Mouse (Mus musculus): ENCODE measurements around the gene Gm6525. TPM values are rescaled to one million over a fixed set of nuclear protein-coding genes. Genes with fewer than 3 reads are reported as not detected.

Gm6525 gene
- total RNA-seq, 2 experiments from 2014 or later = not detected

DNA sequence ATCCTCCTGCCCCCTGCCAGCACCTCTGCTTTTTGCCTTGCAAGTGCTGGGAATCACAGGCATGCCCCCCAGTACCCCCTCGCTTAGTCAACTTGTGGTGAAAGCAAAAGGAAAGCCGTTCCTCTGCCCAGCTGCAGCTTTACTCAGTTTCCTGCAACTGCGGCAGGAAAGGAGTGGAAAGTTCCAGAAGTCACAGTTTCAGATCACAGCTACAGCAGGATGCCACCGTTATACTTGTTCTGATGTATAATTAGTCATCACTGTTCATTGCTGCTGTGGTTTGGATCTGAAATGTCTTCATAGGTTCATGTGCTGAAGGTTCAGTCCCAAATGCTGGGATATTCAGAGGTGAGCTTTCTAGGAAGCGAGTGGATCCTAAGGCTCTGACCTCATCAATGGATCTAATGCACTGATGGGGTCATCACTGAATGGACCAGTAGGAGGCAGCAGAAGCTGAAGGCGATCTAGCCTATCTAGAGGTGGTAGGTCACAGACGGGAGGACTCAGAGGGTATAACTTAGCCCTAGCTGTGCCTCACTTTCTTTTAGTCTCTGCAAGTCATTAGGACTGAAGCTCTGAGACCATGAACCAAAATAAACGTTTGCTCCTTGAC lies 4.4 kb upstream of the Gm6525 start:
- DNase-seq (ENCODE audit: extremely low spot score in 1 of 2, low spot score in 1 of 2) = peak in 1 of 2 experiments; percentile 2

DNA sequence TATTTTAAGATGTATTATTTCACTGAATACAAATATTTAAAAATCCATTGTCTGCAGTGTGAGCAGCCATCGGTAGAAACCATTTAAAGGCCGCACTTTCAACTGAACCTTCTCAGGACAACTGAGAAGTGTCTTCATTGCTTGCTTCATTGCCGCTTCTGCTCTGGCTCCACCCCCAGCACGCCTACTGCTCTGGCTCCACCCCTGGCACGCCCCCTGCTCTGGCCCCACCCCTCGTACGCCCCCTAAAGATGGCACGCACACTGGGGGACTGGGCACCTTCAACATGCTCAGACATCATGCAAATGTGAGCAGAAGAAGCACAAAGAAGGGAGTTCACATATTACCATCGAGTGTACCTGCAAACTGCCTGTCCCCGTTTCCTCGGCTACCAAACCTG lies 1.5 kb upstream of the Gm6525 start:
- DNase-seq (ENCODE audit: extremely low spot score in 1 of 2, low spot score in 1 of 2) = no peak

DNA sequence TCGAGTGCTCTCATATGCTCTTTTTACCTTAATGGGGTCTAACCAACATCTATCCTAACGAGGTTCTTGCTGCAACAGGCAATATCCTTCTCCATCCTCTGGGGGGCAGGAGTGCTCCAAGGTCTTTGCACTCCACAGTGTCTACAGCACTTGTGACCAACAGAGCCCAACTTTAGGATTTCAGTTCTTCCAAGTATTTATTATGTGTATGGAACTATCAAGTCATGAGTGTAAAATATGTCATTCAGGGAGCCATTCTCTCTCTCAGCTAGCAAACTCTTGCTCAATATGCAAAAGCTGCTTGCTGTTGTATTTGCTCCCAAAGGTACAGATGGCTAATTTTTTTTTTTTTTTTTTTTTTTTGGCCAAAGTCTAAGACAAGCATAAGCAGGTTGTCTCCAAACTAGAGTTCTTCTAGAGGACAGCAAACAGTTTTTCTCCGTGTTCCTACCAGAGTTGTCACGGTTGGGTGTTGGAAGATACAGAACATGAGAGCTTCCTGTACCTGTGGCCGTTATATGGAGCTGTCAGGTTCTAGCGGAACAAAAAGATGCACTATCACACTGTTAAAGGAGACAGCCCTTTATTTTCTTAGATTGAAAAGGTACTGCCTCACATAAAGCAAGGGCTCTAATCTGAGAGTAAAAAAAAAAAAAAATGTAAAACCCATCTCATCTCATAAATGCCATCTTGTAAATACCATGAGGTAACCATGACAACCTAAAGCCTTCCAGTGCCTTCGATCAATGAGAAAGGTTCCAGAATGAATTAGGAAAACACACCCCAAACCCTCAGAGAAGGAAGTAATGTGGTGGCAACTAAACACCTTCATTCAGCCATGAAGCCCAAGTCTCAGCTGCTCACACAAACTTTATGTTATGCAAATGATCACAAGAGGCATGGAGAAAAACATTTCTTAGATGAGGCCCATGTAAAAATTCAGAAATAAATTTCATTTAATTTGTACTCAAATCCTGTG lies 1.7 kb downstream of the Gm6525 start:
- DNase-seq (ENCODE audit: extremely low spot score in 1 of 2, low spot score in 1 of 2) = peak in 1 of 2 experiments; percentile 71

DNA sequence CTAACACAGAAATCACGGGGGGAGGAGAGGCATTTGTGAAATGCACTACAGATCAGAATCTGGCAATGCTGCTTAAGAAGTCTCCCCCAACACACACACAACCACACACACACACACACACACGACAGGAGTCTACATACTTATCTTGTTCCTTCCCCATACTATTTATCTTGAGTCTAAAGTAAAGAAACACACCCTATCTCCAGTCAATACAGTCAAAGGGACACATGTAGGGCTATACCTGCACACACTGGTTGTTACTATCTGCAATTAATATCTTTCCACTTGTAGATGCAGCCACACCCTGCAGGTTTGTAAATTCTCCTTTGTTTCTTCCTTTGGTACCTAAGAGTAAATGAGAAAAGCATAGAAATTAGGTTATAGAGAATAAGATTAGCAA lies 3.9 kb downstream of the Gm6525 start:
- no peak for DNase-seq (ENCODE audit: extremely low spot score in 1 of 2, low spot score in 1 of 2)

DNA sequence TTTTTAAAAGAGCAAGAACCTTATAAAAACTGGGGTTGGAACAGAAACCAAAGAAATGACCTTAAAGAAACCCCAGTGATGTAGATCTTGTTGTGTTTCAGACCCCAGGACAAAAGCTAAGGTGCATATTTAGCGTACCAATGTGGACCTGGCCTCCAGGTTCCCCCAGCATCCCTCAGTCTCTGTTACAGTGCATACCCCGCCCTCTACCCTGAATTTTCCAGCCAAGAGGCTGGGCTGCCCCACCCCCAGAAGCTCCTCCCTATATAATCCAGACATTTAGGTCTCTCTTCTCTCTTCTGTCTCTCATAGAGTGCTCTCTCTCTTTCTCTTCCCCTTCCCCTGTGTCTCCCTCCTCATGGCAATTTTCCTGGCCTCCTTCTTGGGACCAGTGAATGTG lies 6.4 kb downstream of the Gm6525 start:
- DNase-seq (ENCODE audit: extremely low spot score in 1 of 2, low spot score in 1 of 2) = peak in 1 of 2 experiments; percentile 5

DNA sequence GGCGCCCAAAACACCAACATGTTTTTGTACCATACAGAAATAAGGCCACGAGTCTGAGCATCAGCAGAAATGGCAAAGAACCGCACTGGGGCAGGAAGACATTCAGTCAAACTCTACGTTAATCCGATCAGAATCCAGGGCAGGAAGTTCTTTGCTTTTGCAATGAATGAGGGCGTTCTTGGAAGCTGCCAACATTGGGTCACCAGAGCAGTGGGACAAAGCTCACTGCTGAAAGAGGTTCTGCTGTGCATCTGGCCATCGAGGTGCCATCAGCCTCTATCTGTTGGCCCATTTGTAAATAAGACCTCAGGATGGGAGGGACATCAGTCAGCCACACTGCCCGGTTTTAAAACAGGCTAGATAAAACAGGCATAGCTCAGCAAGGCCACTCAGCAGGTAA lies 7.2 kb downstream of the Gm6525 start:
- peak in 1 of 2 experiments; percentile 9 for DNase-seq (ENCODE audit: extremely low spot score in 1 of 2, low spot score in 1 of 2)

DNA sequence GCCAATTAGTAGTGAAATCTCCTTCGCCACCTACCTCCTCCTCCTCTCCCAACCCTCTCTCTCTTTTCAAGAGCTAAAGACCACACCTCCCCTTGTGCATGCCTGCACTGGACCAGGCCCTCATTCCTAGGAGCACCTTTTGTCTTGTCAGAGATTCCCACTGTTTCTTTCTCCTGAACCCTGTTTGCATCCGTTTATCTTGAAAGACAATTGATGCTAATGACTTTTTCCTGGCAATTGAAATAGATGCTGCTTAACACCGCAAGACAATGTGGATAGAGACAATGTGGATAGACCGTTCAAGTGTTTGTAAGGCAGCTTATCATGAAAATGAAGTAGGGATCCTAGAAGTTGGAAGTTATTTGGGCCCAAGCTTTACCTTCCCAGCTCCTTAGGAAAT lies 7.8 kb downstream of the Gm6525 start:
- no peak for DNase-seq (ENCODE audit: extremely low spot score in 1 of 2, low spot score in 1 of 2)

DNA sequence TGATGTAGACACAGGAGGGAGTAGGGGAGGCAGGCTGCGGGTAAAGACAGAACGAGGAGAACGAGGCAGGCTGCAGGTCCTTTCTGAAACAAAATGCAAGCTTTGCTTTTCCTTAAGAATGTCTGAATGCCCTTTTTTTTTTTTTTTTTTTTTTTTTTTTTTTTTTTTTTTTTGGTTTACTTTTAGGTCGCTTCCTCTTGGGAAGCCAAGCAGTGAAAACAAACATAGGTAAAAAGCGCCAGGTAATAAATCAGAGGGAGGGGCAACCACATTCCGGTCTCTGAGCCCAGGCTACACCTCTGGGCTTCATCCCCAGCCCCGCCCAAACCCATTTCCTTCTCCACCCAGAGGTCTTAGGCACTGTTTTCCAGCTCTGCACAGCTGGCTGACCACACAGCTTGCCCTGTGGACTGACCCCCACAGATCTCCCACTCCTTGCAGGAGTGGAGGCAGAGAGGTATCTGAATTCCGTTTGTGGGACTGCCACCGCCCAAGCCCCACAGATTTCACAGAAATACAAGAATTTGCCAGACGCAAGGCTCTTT lies 15.8 kb downstream of the Gm6525 start:
- no peak for DNase-seq (ENCODE audit: extremely low spot score in 1 of 2, low spot score in 1 of 2)

DNA sequence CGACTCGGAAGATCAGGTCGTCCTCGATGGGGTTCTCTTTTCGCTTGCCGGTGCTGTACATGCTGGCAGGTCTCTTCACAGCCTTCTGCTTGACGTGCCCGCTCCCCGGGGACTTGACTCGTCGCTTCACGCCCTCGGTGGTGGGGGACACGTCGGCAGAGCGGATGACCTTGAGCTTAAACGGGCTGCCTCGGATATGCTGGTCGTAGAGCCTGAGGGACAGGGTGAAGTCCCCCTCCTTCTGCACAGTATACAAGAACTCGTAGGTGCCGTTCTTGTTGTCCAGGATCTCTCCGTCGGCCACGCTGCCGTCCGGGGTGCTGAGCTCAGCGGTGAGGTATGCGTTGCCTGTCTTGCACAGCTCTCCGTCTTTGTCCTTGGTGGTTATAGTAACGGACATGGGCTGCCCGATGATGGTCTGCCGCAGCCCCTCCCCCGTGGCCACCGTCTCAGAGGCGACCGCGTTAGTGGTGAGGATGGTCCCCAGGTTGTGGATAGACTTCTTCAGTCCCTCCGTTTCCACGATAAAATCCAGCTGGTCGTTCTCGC lies 16.7 kb downstream of the Gm6525 start:
- DNase-seq (ENCODE audit: extremely low spot score in 1 of 2, low spot score in 1 of 2) = no peak

DNA sequence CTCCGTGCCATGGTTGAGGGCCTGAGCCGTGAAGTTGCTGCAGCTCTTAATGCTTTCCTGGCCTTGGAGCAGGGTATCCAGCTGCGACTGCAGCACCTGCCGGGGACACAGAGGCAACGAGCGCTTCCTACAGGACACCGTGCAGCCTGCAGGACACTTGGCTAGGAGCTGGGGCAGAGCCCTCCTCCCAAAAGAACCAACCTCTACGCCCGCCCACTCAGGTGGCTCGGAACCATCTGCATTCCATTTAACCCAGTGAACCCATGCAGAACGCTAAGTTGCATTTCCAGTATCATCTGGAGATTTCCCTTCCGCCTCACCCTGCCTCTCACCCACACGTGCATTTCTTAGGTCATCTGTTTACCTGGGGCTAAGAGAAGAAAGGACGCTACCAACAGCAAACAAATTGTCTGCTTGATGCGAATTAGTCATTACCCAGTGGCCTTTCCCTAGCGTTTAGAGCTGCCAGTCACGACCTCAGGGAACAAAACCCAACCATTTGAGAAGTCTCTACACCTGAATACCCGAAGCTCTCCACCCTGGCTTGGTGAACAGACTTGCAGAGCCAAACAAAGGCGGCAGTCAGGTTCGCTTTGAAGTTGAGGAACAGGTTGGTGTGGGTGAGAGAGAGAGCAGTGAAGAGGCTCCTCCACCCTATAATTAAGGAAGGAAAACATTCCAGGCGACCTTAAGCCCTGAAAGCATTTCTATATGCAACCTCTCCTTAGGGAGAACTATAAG lies 17.4 kb downstream of the Gm6525 start:
- DNase-seq (ENCODE audit: extremely low spot score in 1 of 2, low spot score in 1 of 2) = no peak

DNA sequence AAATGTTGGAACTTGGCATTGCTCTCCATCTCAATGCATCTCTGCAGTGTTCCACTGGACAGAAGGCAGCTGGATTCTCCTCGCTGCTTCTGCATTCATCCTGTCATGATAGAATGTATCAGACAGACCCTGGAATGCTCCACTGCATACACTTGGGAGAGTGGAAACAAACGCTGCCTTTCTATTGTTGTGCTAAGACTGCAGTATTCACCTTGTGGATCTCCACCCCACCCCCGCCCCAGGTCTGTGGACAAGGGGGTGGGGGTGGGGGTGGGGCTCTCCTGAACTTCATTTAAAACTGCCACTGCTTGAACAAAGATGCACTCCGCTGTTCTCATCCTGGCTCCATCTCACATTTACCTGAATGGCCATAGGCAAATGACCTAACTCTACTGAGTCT lies 20.0 kb downstream of the Gm6525 start:
- DNase-seq (ENCODE audit: extremely low spot score in 1 of 2, low spot score in 1 of 2) = no peak

DNA sequence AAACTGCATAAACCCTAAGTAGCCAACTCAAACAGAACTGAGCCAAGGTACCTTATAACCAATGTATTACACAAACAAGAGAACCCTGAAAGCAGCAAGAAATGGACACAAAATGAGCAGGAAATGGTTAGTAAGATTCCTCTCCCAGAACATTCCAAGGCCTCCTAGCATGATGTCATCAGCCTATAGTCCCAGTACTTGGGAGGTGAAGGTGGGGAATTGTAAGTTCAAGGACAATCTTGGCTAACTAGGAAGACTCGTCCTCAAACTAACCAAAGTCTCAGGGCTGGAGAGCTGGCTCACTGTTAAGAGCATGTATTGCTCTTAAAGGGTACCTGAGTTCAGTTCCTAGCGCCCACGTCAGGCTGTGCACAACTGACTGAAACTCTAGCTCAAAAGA lies 24.3 kb downstream of the Gm6525 start:
- DNase-seq (ENCODE audit: extremely low spot score in 1 of 2, low spot score in 1 of 2) = no peak

DNA sequence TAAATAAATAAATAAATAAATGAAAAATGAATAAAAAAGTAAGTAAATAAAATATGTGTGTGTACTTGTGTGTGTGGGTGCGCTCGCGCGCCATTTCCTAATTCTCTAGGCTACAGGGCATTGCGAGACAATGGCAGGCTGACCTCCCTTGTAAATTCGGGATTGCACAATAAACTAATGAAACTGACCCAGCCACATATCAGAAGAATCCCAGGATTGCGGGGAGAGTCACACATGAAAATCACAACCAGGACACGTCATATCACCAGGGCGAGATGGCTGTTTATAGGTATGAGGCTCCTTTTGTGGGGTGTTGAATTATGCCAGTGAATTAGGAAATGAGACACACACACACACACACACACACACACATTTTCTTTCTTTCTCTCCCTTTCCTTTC lies 25.6 kb downstream of the Gm6525 start:
- no peak for DNase-seq (ENCODE audit: extremely low spot score in 1 of 2, low spot score in 1 of 2)

DNA sequence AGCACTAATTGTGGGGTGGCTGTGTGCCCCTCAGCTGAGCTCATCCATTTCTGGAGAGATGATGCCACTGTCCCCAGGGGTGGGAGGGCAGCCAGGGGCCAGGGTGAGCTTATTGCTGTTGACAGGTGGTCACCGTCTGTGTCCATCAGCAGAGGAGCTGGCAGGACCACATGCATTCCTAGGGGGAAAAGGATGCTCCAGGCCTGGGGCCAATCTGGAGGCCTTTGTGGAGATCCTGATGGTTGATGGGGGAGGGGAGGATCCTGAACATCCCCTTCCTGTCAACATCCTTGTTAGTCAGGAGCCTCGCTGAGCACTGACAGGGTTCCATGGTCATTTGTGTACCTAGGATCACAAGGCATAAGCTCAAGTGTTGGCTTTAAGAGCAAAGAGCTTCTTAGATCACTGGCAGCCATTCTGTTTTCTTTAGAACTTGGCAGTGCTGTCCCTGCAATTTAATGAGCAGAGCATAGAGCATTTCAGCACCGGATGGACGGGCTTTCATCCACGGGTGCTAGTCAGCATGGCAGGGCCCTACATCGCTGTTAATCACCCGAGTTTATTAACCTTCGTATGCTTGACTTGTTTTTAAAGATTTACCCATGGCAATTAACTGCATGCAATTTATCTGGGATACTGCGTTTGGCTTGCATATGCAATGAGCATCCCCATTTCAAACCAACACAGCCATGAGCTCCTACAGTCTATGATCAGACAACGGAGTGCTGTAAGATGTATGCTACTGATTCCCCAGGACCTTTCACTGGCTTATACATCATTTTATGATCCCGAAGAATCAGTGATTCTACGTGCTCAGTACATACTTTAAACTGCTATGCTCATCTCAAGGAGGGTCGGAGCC lies 26.9 kb downstream of the Gm6525 start:
- no peak for DNase-seq (ENCODE audit: extremely low spot score in 1 of 2, low spot score in 1 of 2)

DNA sequence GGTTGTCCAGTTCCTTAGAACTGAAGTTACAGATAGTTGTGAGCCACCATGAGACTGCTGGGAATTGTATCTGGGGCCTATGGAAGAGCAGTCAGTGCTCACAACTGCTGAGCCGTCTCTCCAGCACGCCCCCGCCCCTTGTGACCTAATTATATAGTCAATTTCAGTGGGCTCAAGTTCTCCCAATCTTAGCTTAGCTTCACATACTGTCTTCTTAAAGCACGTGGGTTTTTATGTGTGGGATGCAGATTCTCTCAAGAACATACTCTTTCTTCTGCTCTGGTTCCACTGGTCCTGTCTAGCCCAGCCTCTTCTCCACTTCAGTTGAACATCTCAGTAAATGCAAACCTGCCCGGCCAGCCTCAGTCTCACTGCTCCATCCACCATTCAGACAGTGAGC lies 30.7 kb downstream of the Gm6525 start:
- DNase-seq (ENCODE audit: extremely low spot score in 1 of 2, low spot score in 1 of 2) = no peak

DNA sequence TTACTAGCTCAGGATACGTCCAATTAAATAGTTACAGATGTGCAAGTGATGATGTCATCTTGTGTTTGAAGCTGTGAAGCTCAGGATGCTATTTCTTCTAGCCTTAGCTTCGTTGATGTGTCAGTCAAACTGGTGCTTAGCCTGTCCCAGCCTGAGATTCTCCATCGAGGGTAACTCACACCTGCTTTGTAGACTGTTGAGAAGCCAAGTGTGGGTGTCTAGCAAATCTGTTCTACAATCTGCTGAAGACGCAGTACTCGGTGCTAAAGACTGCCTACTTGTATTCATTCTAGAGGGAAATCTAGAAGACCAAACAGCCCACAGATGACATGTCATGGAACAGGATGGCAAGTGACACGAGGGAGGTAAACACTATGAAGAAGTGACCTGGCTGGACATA lies 31.7 kb downstream of the Gm6525 start:
- no peak for DNase-seq (ENCODE audit: extremely low spot score in 1 of 2, low spot score in 1 of 2)

DNA sequence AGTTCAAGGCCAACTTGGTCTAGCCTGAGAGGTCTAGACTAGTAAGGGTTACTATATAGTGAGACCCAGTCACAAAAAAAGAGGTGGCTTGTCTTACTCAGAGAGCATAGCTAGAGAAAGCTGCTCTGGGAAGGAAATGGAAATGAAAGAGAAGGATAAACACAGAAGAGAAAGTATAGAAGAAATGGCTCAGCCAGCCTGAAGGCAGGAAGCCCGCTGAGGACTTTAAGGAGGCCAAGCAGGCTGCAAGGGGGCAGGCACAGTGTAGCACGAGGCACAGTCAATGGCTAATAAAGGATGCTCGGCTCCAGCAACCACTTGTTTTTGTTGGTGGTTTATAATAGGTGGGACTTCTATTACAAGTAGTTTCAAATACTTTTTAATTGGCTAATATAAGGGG lies 32.2 kb downstream of the Gm6525 start:
- DNase-seq (ENCODE audit: extremely low spot score in 1 of 2, low spot score in 1 of 2) = no peak

DNA sequence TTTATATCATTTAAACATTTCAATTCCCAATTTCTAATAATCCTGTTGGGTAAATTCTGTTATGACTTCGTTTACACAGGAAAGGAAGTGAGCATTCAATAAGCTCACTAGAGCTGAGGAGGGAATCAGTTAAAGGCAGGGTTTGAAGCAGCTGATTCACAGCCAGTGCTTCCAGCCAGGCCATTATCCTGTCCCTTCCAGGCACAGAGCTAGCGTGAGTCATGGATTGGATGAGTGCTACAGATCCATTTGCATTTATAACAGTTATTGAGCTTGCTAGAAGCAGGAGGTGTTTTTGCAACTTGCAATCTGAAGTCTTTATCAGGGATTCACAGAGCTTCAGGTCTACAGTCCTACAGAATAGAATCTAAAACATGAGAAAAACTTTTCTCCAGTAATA lies 33.5 kb downstream of the Gm6525 start:
- DNase-seq (ENCODE audit: extremely low spot score in 1 of 2, low spot score in 1 of 2) = no peak

DNA sequence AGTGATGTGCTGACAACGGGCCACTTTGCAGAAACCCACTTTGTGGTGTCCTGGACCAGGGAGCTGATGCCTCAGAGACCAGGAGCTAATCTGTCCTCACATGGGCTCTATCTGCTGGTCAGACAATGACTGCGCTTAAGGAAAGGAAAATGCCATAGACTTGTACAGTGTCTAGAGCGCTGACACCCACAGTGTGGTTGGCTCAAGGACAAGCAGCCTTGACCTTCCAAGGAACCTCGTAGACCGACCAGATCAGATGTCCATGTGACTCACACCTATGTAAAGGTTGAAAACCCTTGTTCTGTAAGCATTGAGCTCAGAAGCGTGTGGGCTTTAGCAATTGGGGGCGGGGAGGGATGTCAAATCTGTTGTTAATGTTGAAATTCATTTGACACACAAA lies 34.6 kb downstream of the Gm6525 start:
- DNase-seq (ENCODE audit: extremely low spot score in 1 of 2, low spot score in 1 of 2) = no peak

All from layer of hippocampus, postnatal 25 days (tissue).